Comparison of ENCODE assay signal across 9 mouse cellular contexts in the genomic region with DNA sequence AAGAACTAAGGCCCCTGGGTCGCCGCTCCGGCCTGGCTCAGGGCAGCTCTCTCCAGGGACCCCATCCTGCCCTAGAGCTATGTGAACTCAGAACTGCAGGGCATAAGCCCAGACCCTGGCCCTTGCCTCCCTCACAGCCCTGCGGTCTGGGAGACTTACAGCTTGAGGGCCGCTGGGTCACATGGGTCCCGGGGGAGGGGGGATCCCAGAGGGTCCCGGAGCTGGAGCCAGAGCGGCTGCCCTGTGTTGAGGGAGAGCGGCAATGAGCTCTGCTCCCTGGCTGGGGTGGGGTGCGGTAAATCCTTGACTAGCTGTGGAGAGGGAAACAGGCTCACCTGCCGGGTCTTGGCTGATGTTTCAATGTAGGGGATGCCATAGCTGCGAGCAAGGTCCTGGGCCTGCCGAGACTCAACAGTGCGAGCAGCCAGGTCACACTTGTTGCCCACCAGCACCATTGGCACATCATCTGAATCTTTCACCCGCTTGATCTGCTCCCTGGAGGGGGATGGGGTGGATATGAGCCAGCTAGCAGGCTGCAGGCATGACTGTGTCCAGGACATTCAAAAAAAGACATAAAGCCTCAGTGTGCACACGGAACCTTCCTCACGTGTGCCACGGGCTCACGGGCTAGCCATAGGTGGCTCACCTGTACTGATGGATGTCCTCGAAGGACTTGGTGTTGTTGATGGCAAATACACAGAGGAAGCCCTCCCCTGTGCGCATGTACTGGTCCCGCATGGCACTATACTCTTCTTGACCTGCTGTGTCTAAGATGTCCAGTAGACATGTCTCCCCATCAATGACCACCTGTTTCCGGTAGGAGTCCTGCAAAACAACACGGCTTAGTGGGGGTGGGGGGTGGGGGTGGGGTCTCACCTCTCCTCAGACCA. TPM values are rescaled to one million over a fixed set of nuclear protein-coding genes. Genes with fewer than 3 reads are reported as not detected.
A peak's percentile ranks its signal among the peaks of the same experiment; 100 is the strongest.
DNase-seq lines count a peak whose midpoint lies in the region; ATAC-seq and TF ChIP-seq lines count a peak whose summit lies in the region.
"Had no signal": no experiment of that assay in that cellular context is flagged by ENCODE, and none has a peak within 500 bp of the region (broad histone marks: within the 10 kb centered on the region; RNA-seq: fewer than 3 reads in every experiment).

No protein-coding gene starts in this region.

- H3K4me2 ChIP-seq in kidney, embryonic 14.5 days (replicated peaks; ENCODE audit: low read depth, low read length) = peak overlapping the region; percentile 97
- H3K4me2 ChIP-seq in embryonic facial prominence, embryonic 15.5 days (replicated peaks) = peak overlapping the region; percentile 95
- peak overlapping the region; percentile 90 for H3K4me2 ChIP-seq in intestine, embryonic 15.5 days (replicated peaks)
- H3K4me2 ChIP-seq in midbrain, postnatal 0 days (ENCODE audit: low read depth, low read length, poor library complexity, severe bottlenecking) = peak overlapping the region; percentile 65

- H3K27ac ChIP-seq in kidney, embryonic 14.5 days (ENCODE audit: low read depth, low read length) = no peak overlapping the region
- H3K27ac ChIP-seq in embryonic facial prominence, embryonic 15.5 days (replicated peaks) = no peak overlapping the region
- H3K27ac ChIP-seq in intestine, embryonic 15.5 days = no peak overlapping the region
- no peak overlapping the region for H3K27ac ChIP-seq in midbrain, postnatal 0 days (ENCODE audit: low read depth, low read length)

- H3K9me3 ChIP-seq in kidney, embryonic 14.5 days (ENCODE audit: control insufficient read depth, low read length) = no peaks in the 10 kb centered on the region
- no peaks in the 10 kb centered on the region for H3K9me3 ChIP-seq in embryonic facial prominence, embryonic 15.5 days (replicated peaks)
- no peaks in the 10 kb centered on the region for H3K9me3 ChIP-seq in intestine, embryonic 15.5 days
- H3K9me3 ChIP-seq in midbrain, postnatal 0 days (ENCODE audit: low read length) = no peaks in the 10 kb centered on the region

- ATAC-seq in kidney, embryonic 14.5 days (ENCODE audit: low FRiP score, low TSS enrichment) = no peak
- ATAC-seq in embryonic facial prominence, embryonic 15.5 days (ENCODE audit: insufficient number of reproducible peaks, low FRiP score, low TSS enrichment, low read depth) = no peak
- ATAC-seq in intestine, embryonic 15.5 days = no peak
- no peak for ATAC-seq in midbrain, postnatal 0 days (ENCODE audit: low FRiP score)

- DNase-seq in kidney, adult 11 months = no peak
- DNase-seq in midbrain, postnatal 0 days (ENCODE audit: low spot score) = no peak
- no peak for DNase-seq in urinary bladder, postnatal 10 days (ENCODE audit: low spot score)
- DNase-seq in urinary bladder, postnatal 4 days (ENCODE audit: low spot score in 2 of 2) = no peak
- no peak for DNase-seq in right cerebral cortex, adult 2 months (ENCODE audit: low spot score in 2 of 2)

- peaks cover 31% of the 10 kb centered on the region for H3K36me3 ChIP-seq in kidney, embryonic 14.5 days (ENCODE audit: control insufficient read depth, insufficient read depth, low read length)
- peaks cover 37% of the 10 kb centered on the region for H3K36me3 ChIP-seq in embryonic facial prominence, embryonic 15.5 days
- peaks cover 18% of the 10 kb centered on the region for H3K36me3 ChIP-seq in intestine, embryonic 15.5 days
- H3K36me3 ChIP-seq in midbrain, postnatal 0 days (ENCODE audit: insufficient read depth, low read length) = peaks cover 33% of the 10 kb centered on the region

- no peak overlapping the region for H3K9ac ChIP-seq in kidney, embryonic 14.5 days (ENCODE audit: low read depth, low read length)
- 0 out of 2 replicates have a peak overlapping the region, but pooled peaks have one; percentile 90 for H3K9ac ChIP-seq in embryonic facial prominence, embryonic 15.5 days
- no peak overlapping the region for H3K9ac ChIP-seq in intestine, embryonic 15.5 days
- peak overlapping the region; percentile 94; the same call in 1 of the 2 replicates for H3K9ac ChIP-seq in midbrain, postnatal 0 days (replicated peaks; ENCODE audit: low read length, poor library complexity, severe bottlenecking)

- peak overlapping the region; percentile 92; the same call in 1 of the 2 replicates for H3K4me3 ChIP-seq in kidney, embryonic 14.5 days (ENCODE audit: low read length)
- H3K4me3 ChIP-seq in embryonic facial prominence, embryonic 15.5 days (replicated peaks) = peak overlapping the region; percentile 92
- no peak overlapping the region for H3K4me3 ChIP-seq in intestine, embryonic 15.5 days (replicated peaks)
- H3K4me3 ChIP-seq in midbrain, postnatal 0 days (ENCODE audit: low read depth, low read length) = no peak overlapping the region; the same call in 1 of the 2 replicates

- TF ChIP-seq CTCF in midbrain, postnatal 0 days (IDR thresholded peaks at IDR 0.05) = no peak

- WGBS in kidney, embryonic 14.5 days = 82% methylated on average over 24 of the region's 24 CpGs
- 83% methylated on average over 24 of the region's 24 CpGs for WGBS in embryonic facial prominence, embryonic 15.5 days
- WGBS in intestine, embryonic 15.5 days = 87% methylated on average over 24 of the region's 24 CpGs
- 88% methylated on average over 24 of the region's 24 CpGs for WGBS in midbrain, postnatal 0 days

- no peaks in the 10 kb centered on the region for H3K27me3 ChIP-seq in kidney, embryonic 14.5 days (ENCODE audit: control insufficient read depth, insufficient read depth, low read length)
- no peaks in the 10 kb centered on the region for H3K27me3 ChIP-seq in embryonic facial prominence, embryonic 15.5 days
- no peaks in the 10 kb centered on the region for H3K27me3 ChIP-seq in intestine, embryonic 15.5 days (replicated peaks)
- no peaks in the 10 kb centered on the region for H3K27me3 ChIP-seq in midbrain, postnatal 0 days (ENCODE audit: insufficient read depth, low read length)

- H3K4me1 ChIP-seq in kidney, embryonic 14.5 days (ENCODE audit: control insufficient read depth, insufficient read depth, low read length) = peaks cover 14% of the 10 kb centered on the region; the same call in 1 of the 2 replicates
- peaks cover 40% of the 10 kb centered on the region for H3K4me1 ChIP-seq in embryonic facial prominence, embryonic 15.5 days
- H3K4me1 ChIP-seq in intestine, embryonic 15.5 days (replicated peaks) = peaks cover 17% of the 10 kb centered on the region
- H3K4me1 ChIP-seq in midbrain, postnatal 0 days (ENCODE audit: insufficient read depth, low read length) = peaks cover 8% of the 10 kb centered on the region; the same call in 1 of the 2 replicates

RNA-seq across cellular contexts. Expression of a gene that starts 1.8 kb away (rescaled TPM):
- polyA plus RNA-seq in kidney, embryonic 14.5 days (2014; fragmentation: Nextera tagmentation; extraction: Ambion mirVana) = 97.2 and 97.8 TPM in 2 replicates
- polyA plus RNA-seq in embryonic facial prominence, embryonic 15.5 days (2015; fragmentation: Nextera tagmentation; extraction: Ambion mirVana) = 180 and 183 TPM in 2 replicates
- polyA plus RNA-seq in intestine, embryonic 15.5 days (2015; fragmentation: Nextera tagmentation; extraction: Ambion mirVana) = 92.9 and 107 TPM in 2 replicates
- 109 and 113 TPM in 2 replicates for total RNA-seq in midbrain, postnatal 0 days (2014; rRNA removed)
- 209 TPM in 2 replicates for polyA plus RNA-seq in midbrain, postnatal 0 days (2015; fragmentation: Nextera tagmentation; extraction: Ambion mirVana)

RNA-seq across cellular contexts. Expression of a gene that starts 1.9 kb away (rescaled TPM):
- polyA plus RNA-seq in kidney, embryonic 14.5 days (2014; fragmentation: Nextera tagmentation; extraction: Ambion mirVana) = 6.7 and 9.5 TPM in 2 replicates
- polyA plus RNA-seq in embryonic facial prominence, embryonic 15.5 days (2015; fragmentation: Nextera tagmentation; extraction: Ambion mirVana) = 11.2 and 14.7 TPM in 2 replicates
- 5.1 and 5.4 TPM in 2 replicates for polyA plus RNA-seq in intestine, embryonic 15.5 days (2015; fragmentation: Nextera tagmentation; extraction: Ambion mirVana)
- 11.5 and 14.9 TPM in 2 replicates for total RNA-seq in midbrain, postnatal 0 days (2014; rRNA removed)
- polyA plus RNA-seq in midbrain, postnatal 0 days (2015; fragmentation: Nextera tagmentation; extraction: Ambion mirVana) = 8.6 TPM in 2 replicates

RNA-seq across cellular contexts. Expression of a gene that starts 19.4 kb away (rescaled TPM):
- 116 and 122 TPM in 2 replicates for polyA plus RNA-seq in kidney, embryonic 14.5 days (2014; fragmentation: Nextera tagmentation; extraction: Ambion mirVana)
- polyA plus RNA-seq in embryonic facial prominence, embryonic 15.5 days (2015; fragmentation: Nextera tagmentation; extraction: Ambion mirVana) = 210 and 216 TPM in 2 replicates
- polyA plus RNA-seq in intestine, embryonic 15.5 days (2015; fragmentation: Nextera tagmentation; extraction: Ambion mirVana) = 123 and 155 TPM in 2 replicates
- total RNA-seq in midbrain, postnatal 0 days (2014; rRNA removed) = 39.1 and 47.1 TPM in 2 replicates
- polyA plus RNA-seq in midbrain, postnatal 0 days (2015; fragmentation: Nextera tagmentation; extraction: Ambion mirVana) = 44.2 and 46.8 TPM in 2 replicates

RNA-seq across cellular contexts. Expression of a gene that starts 21.8 kb away (rescaled TPM):
- 3.3 and 3.4 TPM in 2 replicates for polyA plus RNA-seq in kidney, embryonic 14.5 days (2014; fragmentation: Nextera tagmentation; extraction: Ambion mirVana)
- polyA plus RNA-seq in embryonic facial prominence, embryonic 15.5 days (2015; fragmentation: Nextera tagmentation; extraction: Ambion mirVana) = 2.3 and 3.6 TPM in 2 replicates
- polyA plus RNA-seq in intestine, embryonic 15.5 days (2015; fragmentation: Nextera tagmentation; extraction: Ambion mirVana) = 3.5 and 3.6 TPM in 2 replicates
- not detected in 2 replicates for total RNA-seq in midbrain, postnatal 0 days (2014; rRNA removed)
- 0.10 and 0.36 TPM in 2 replicates for polyA plus RNA-seq in midbrain, postnatal 0 days (2015; fragmentation: Nextera tagmentation; extraction: Ambion mirVana)
- total RNA-seq: gastrocnemius, postnatal 4 days had no signal

RNA-seq across cellular contexts. Expression of a gene that starts 23.6 kb away (rescaled TPM):
- 52.0 and 52.9 TPM in 2 replicates for polyA plus RNA-seq in kidney, embryonic 14.5 days (2014; fragmentation: Nextera tagmentation; extraction: Ambion mirVana)
- 55.3 and 56.3 TPM in 2 replicates for polyA plus RNA-seq in embryonic facial prominence, embryonic 15.5 days (2015; fragmentation: Nextera tagmentation; extraction: Ambion mirVana)
- 63.7 and 70.0 TPM in 2 replicates for polyA plus RNA-seq in intestine, embryonic 15.5 days (2015; fragmentation: Nextera tagmentation; extraction: Ambion mirVana)
- total RNA-seq in midbrain, postnatal 0 days (2014; rRNA removed) = 15.5 and 23.5 TPM in 2 replicates
- 20.7 and 21.7 TPM in 2 replicates for polyA plus RNA-seq in midbrain, postnatal 0 days (2015; fragmentation: Nextera tagmentation; extraction: Ambion mirVana)

Comparison
In these comparisons a context has a peak if more than half of its experiments do, and no peak if none do; other contexts are left out.
1. H3K4me3 ChIP-seq: peak in kidney, embryonic 14.5 days (single experiment) and embryonic facial prominence, embryonic 15.5 days (single experiment); none in intestine, embryonic 15.5 days (single experiment) and midbrain, postnatal 0 days (single experiment).
2. H3K9ac ChIP-seq: peak in embryonic facial prominence, embryonic 15.5 days (single experiment) and midbrain, postnatal 0 days (single experiment); none in kidney, embryonic 14.5 days (single experiment) and intestine, embryonic 15.5 days (single experiment).
3. Peak in every context shown above with its lines, with median percentiles within 50 percentile points of each other: H3K4me2 ChIP-seq.